Mouse (Mus musculus) CH12.LX (cell line): ENCODE data around the gene Lcn9. TPM values are rescaled to one million over a fixed set of nuclear protein-coding genes. Genes with fewer than 3 reads are reported as not detected.

ENCODE experiments used
- DNase-seq: peaks from one replicate; pipeline ENCODE4 v3.0.0-alpha.2; 2013; ENCODE audit errors: extremely low read depth
- H3K27ac ChIP-seq: 2 replicates; pipeline ENCODE4 v1.5.1; 2012; ENCODE audit warnings: low read depth, mild to moderate bottlenecking, control low read depth, moderate library complexity; ENCODE audit not compliant: insufficient read depth
- H3K27me3 ChIP-seq: replicated peaks from 2 replicates; pipeline ENCODE3; 2012; ENCODE audit warnings: inconsistent platforms
- H3K36me3 ChIP-seq, 2 experiments: replicated peaks in 1 of 2; 2 replicates each; pipeline versions ENCODE3 to v1.6.1; 2012; ENCODE audit warnings: inconsistent platforms in 1 of 2, low read length in 1 of 2, mild to moderate bottlenecking in 1 of 2, mixed read lengths in 1 of 2, moderate library complexity in 1 of 2; ENCODE audit not compliant: control insufficient read depth in 1 of 2, insufficient read depth in 1 of 2
- H3K4me1 ChIP-seq, 2 experiments: 2 replicates each; pipeline ENCODE4 v1.6.1; 2012; ENCODE audit warnings: inconsistent platforms in 1 of 2, moderate library complexity in 1 of 2; ENCODE audit not compliant: insufficient read depth in 2 of 2, control insufficient read depth in 1 of 2
- H3K4me2 ChIP-seq: 2 replicates; pipeline ENCODE4 v1.6.1; 2012; ENCODE audit warnings: low read depth, mild to moderate bottlenecking, control low read depth; ENCODE audit not compliant: poor library complexity, insufficient read depth, severe bottlenecking
- H3K4me3 ChIP-seq, 3 experiments: fragments of 150-350 bp in 1 of 3; sonication (generic) in 1 of 3; replicated peaks in 1 of 3; 2 replicates each; pipeline versions ENCODE3 to v1.5.1; 2011 to 2012; ENCODE audit warnings: low read depth in 2 of 3, low read length in 2 of 3, mild to moderate bottlenecking in 2 of 3, moderate library complexity in 2 of 3, control low read depth in 1 of 3, improper control_type of control experiment in 1 of 3, inconsistent platforms in 1 of 3, mixed read lengths in 1 of 3; ENCODE audit not compliant: poor library complexity in 1 of 3
- H3K79me2 ChIP-seq: replicated peaks from 2 replicates; pipeline ENCODE4 v1.6.1; 2012; ENCODE audit warnings: mild to moderate bottlenecking, moderate library complexity; ENCODE audit not compliant: control insufficient read depth, poor library complexity, insufficient read depth, severe bottlenecking; ENCODE audit errors: extremely low read depth
- H3K9ac ChIP-seq: 2 replicates; pipeline ENCODE4 v1.6.1; 2012; ENCODE audit warnings: low read depth, mild to moderate bottlenecking, control low read depth, moderate library complexity; ENCODE audit not compliant: insufficient read depth
- H3K9me3 ChIP-seq: replicated peaks from 2 replicates; pipeline ENCODE3; 2012; ENCODE audit warnings: low read length, inconsistent platforms, mixed read lengths
- BHLHE40 ChIP-seq: IDR thresholded peaks from 2 replicates; pipeline ENCODE4 v1.6.1; 2011; ENCODE audit warnings: mild to moderate bottlenecking, low read depth, low read length, improper control_type of control experiment
- CHD2 ChIP-seq: IDR thresholded peaks from 2 replicates; pipeline ENCODE4 v1.6.1; 2011; ENCODE audit warnings: low read length, improper control_type of control experiment
- EP300 ChIP-seq: IDR thresholded peaks from 2 replicates; pipeline ENCODE4 v1.6.1; 2011; ENCODE audit warnings: low read length, improper control_type of control experiment
- ETS1 ChIP-seq: conservative IDR thresholded peaks from 2 replicates; pipeline ENCODE4 v1.6.1; 2012; ENCODE audit warnings: low read depth, mild to moderate bottlenecking, inconsistent platforms, low read length, improper control_type of control experiment, moderate library complexity
- GABPA ChIP-seq: IDR thresholded peaks from 2 replicates; pipeline ENCODE4 v1.6.1; 2012; ENCODE audit warnings: low read depth, low read length, improper control_type of control experiment, inconsistent platforms; ENCODE audit not compliant: insufficient replicate concordance
- HCFC1 ChIP-seq: IDR thresholded peaks from 2 replicates; pipeline ENCODE4 v1.6.1; 2012; ENCODE audit warnings: low read depth, mild to moderate bottlenecking, inconsistent platforms, low read length, improper control_type of control experiment
- IRF4 ChIP-seq: IDR thresholded peaks from 2 replicates; pipeline ENCODE4 v1.6.1; 2014; ENCODE audit warnings: low read depth, mild to moderate bottlenecking, inconsistent platforms, low read length, improper control_type of control experiment
- KAT2A ChIP-seq: IDR thresholded peaks from 2 replicates; pipeline ENCODE4 v1.6.1; 2012; ENCODE audit warnings: low read length, improper control_type of control experiment, inconsistent platforms; ENCODE audit not compliant: insufficient replicate concordance
- MAFK ChIP-seq: IDR thresholded peaks from 2 replicates; pipeline ENCODE4 v1.6.1; 2011; ENCODE audit warnings: low read length, improper control_type of control experiment; ENCODE audit not compliant: insufficient replicate concordance
- MAZ ChIP-seq: IDR thresholded peaks from 2 replicates; pipeline ENCODE4 v1.6.1; 2012; ENCODE audit warnings: low read depth, mild to moderate bottlenecking, inconsistent platforms, low read length, improper control_type of control experiment, moderate library complexity
- MEF2A ChIP-seq: IDR thresholded peaks from 2 replicates; pipeline ENCODE4 v1.6.1; 2014; ENCODE audit warnings: low read depth, mild to moderate bottlenecking, inconsistent platforms, low read length, improper control_type of control experiment, borderline replicate concordance
- MXI1 ChIP-seq: IDR thresholded peaks from 2 replicates; pipeline ENCODE4 v1.6.1; 2011; ENCODE audit warnings: mild to moderate bottlenecking, low read depth, low read length, improper control_type of control experiment
- MYC ChIP-seq: IDR thresholded peaks from 2 replicates; pipeline ENCODE4 v1.6.1; 2011; ENCODE audit warnings: low read depth, mild to moderate bottlenecking, improper control_type of control experiment, low read length
- NELFE ChIP-seq: IDR thresholded peaks from 2 replicates; pipeline ENCODE4 v1.6.1; 2011; ENCODE audit warnings: low read depth, low read length, improper control_type of control experiment
- POLR2AphosphoS2 ChIP-seq: IDR thresholded peaks from 2 replicates; pipeline ENCODE4 v1.6.1; 2011; ENCODE audit warnings: low read depth, low read length, improper control_type of control experiment
- RAD21 ChIP-seq: IDR thresholded peaks from 2 replicates; pipeline ENCODE4 v1.6.1; 2011; ENCODE audit warnings: low read depth, mild to moderate bottlenecking, low read length, improper control_type of control experiment, moderate library complexity
- SMC3 ChIP-seq: IDR thresholded peaks from 2 replicates; pipeline ENCODE4 v1.6.1; 2011; ENCODE audit warnings: low read depth, low read length, improper control_type of control experiment
- TBP ChIP-seq: conservative IDR thresholded peaks from 2 replicates; pipeline ENCODE4 v1.6.1; 2011; ENCODE audit warnings: low read depth, low read length, improper control_type of control experiment
- UBTF ChIP-seq: IDR thresholded peaks from 2 replicates; pipeline ENCODE4 v1.6.1; 2012; ENCODE audit warnings: low read depth, mild to moderate bottlenecking, inconsistent platforms, low read length, improper control_type of control experiment, moderate library complexity
- USF1 ChIP-seq: IDR thresholded peaks from 2 replicates; pipeline ENCODE4 v1.6.1; 2014; ENCODE audit warnings: low read depth, mild to moderate bottlenecking, inconsistent platforms, low read length, improper control_type of control experiment
- ZC3H11A ChIP-seq: IDR thresholded peaks from 2 replicates; pipeline ENCODE4 v1.6.1; 2012; ENCODE audit warnings: low read depth, mild to moderate bottlenecking, inconsistent platforms, low read length, improper control_type of control experiment
- dilution Hi-C: fragments of 300-500 bp; cut with MboI; formaldehyde crosslinking; loops from 2 replicates; pipeline ENCODE4 v1.14.3; 2020; ENCODE audit warnings: low sequenced_read_pairs; ENCODE audit not compliant: extremely low pct_unique_long_range_greater_than_20kb, extremely low pct_ligation_motif_present
- in situ Hi-C: fragments of 300-500 bp; cut with MboI; formaldehyde crosslinking; loops from 3 replicates; pipeline ENCODE4 v1.14.3; 2019; ENCODE audit warnings: low sequenced_read_pairs, low pct_ligation_motif_present, low pct_unique_long_range_greater_than_20kb, mixed read lengths
- polyA plus RNA-seq: library from polyadenylated mRNA; unstranded; fragments of >175 nt; gene quantifications from 2 replicates; pipeline ENCODE4 v1.2.1, GENCODE M21; 2012; ENCODE audit warnings: low read depth; ENCODE audit not compliant: insufficient read length
- total RNA-seq, 2 experiments: library from RNA; depleted of rRNA; stranded (reverse); fragments of 300-350 nt in 1 of 2; fragments of >200 nt in 1 of 2; gene quantifications; 2 replicates each; pipeline ENCODE4 v1.2.3; 2012 to 2014

Lcn9 gene
- total and polyA plus RNA-seq, 3 experiments, result not detected

GRCm38 (mm10) chr2:25779076-25779475 is 43.9 kb upstream of the Lcn9 start:
- Histone ChIP-seq H3K79me2 (no peaks in the 10 kb centered on the region), H3K9ac (no peak overlapping the region), H3K9me3 (no peaks in the 10 kb centered on the region), H3K27me3 (peaks cover 42% of the 10 kb centered on the region), H3K4me2 (no peak overlapping the region), H3K27ac (no peak overlapping the region)
- dilution Hi-C loops, result no loop called here
- no peak for DNase-seq
- TF ChIP-seq RAD21 (no peak), MXI1 (no peak), MYC (no peak), MAZ (no peak), USF1 (no peak), EP300 (no peak), UBTF (no peak), MEF2A (no peak)
- TF ChIP-seq, all 38 proteins: peak for 0
- Histone ChIP-seq H3K4me3 (no peak overlapping the region), H3K4me1 (peaks cover 0 to 13% of the 10 kb centered on the region in 2 experiments; a peak in 2 of 4 replicates), H3K36me3 (no peaks in the 10 kb centered on the region)
- in situ Hi-C loops, result no loop called here

- dilution Hi-C loops (no loop called here), in situ Hi-C loops (no loop called here)
- H3K36me3 ChIP-seq, result no peaks in the 10 kb centered on the region
- H3K4me1 ChIP-seq, result no peaks in the 10 kb centered on the region
- no peak overlapping the region for H3K9ac ChIP-seq
- H3K4me2 ChIP-seq, result no peak overlapping the region
- DNase-seq, result no peak
- no peak overlapping the region for H3K4me3 ChIP-seq
- H3K27me3 ChIP-seq, result peaks cover 53% of the 10 kb centered on the region
- TF ChIP-seq BHLHE40 (no peak), GABPA (no peak), CHD2 (no peak), MXI1 (no peak)
- H3K27ac ChIP-seq, result no peak overlapping the region
- H3K79me2 ChIP-seq, result no peaks in the 10 kb centered on the region
- no peaks in the 10 kb centered on the region for H3K9me3 ChIP-seq
Measured at GRCm38 (mm10) chr2:25780921-25781320, 42.0 kb upstream of the Lcn9 start.

GRCm38 (mm10) chr2:25781957-25782356 is 41.0 kb upstream of the Lcn9 start, which contains the start of gene Gm13539:
Gm13539 (plus strand) TSS chr2:25782257.
- TF ChIP-seq MAZ, result no peak
- no peak for TF ChIP-seq KAT2A
- no peak for TF ChIP-seq EP300
- TF ChIP-seq MXI1, result no peak
- TF ChIP-seq TBP, result no peak
- no peak for TF ChIP-seq MEF2A
- TF ChIP-seq NELFE, result no peak
- no peak for TF ChIP-seq HCFC1
- TF ChIP-seq GABPA, result no peak
- TF ChIP-seq POLR2AphosphoS2, result no peak
- TF ChIP-seq SMC3, result no peak
- no peak for TF ChIP-seq MYC
- no peak for TF ChIP-seq USF1
- TF ChIP-seq ZC3H11A, result no peak
- no peak for TF ChIP-seq RAD21
- TF ChIP-seq ETS1, result no peak
- no peak for TF ChIP-seq IRF4
- TF ChIP-seq MAFK, result no peak
- Histone ChIP-seq H3K36me3 (no peaks in the 10 kb centered on the region), H3K9ac (no peak within 1 kb of the TSS), H3K79me2 (no peaks in the 10 kb centered on the region), H3K27me3 (peaks cover 57% of the 10 kb centered on the region), H3K9me3 (no peaks in the 10 kb centered on the region), H3K4me1 (no peaks in the 10 kb centered on the region), H3K4me3 (no peak within 1 kb of the TSS), H3K27ac (no peak within 1 kb of the TSS), H3K4me2 (no peak within 1 kb of the TSS)
- dilution Hi-C loops (no loop called here), in situ Hi-C loops (no loop called here)
- no peak for DNase-seq
